Mouse (Mus musculus) lung, adult 2 months (tissue): ENCODE data around the gene Smarca5.

ENCODE experiments used
- CTCF ChIP-seq: fragments of 200-500 bp; IDR thresholded peaks from 2 replicates; pipeline ENCODE4 v1.5.1; 2011; ENCODE audit warnings: mild to moderate bottlenecking, low read length, control low read depth; ENCODE audit not compliant: insufficient read depth
- POLR2A ChIP-seq: fragments of 200-500 bp; IDR thresholded peaks from 2 replicates; pipeline ENCODE4 v1.6.1; 2011; ENCODE audit warnings: low read depth, mild to moderate bottlenecking, control low read depth, low read length, borderline replicate concordance; ENCODE audit errors: extremely low read depth

- TF ChIP-seq POLR2A (no peak), CTCF (no peak)
Measured at GRCm38 (mm10) chr8:80783271-80783670, 44.0 kb upstream of the Smarca5 start.
